ENCODE assay signal across 9 mouse cellular contexts in the genomic region with DNA sequence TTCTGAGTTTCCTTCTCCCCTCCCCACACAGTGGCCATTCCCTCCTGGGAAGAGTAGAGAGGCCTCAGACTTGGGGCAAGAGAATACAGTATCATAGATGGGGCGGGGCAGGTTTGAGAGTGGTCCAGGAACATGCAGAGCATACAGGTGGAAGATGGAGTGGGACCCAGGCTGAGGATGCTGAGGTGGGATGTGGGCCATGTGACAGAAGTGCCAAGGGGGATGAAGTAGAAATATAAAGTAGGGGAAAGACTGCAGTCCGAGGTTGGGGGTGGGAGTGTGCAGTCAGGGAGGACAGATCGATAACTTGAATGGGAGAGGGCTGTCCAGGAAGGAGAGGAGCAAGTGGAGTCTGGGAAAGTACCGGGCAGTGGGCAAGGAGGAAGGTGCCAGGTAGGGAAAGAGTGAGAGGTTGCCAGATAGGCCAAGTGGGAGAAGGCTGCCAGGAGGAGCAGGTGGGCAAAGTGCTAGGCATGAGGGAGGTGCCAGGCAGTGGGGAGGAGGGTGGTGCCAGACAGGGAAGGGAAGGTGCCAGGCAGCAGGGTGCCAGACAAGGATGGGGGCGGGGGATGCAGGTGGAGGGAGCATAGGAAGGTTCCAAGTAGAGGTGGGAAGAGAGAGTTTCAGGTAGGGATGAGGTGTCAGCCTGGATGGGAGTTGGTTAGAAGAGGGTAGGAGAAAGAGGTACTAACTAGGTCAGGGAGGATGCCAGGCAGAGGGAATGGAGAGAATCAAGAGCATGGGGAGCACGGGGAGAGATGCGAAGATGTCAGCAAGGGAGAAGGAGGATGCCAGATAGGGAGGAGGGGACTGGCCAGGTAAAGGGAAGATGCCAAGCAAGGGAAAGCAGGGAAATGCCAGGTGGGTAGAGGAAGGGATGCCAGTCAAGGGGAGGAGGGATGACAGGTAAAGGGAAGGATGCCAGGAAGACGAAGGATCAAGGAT. TPM values are rescaled to one million over a fixed set of nuclear protein-coding genes. Genes with fewer than 3 reads are reported as not detected.
DNase-seq lines count a peak whose midpoint lies in the region; ATAC-seq lines count a peak whose summit lies in the region.
"Had no signal": no experiment of that assay in that cellular context is flagged by ENCODE, and none has a peak within 500 bp of the region (broad histone marks: within the 10 kb centered on the region; RNA-seq: fewer than 3 reads in every experiment).

No protein-coding gene starts in this region.

- DNase-seq in left cerebral cortex, postnatal 4 days = peak; percentile 38
- DNase-seq in left cerebral cortex, postnatal 14 days (ENCODE audit: low spot score in 2 of 2) = no peak
- DNase-seq in cerebellum, postnatal 25 days = peak; percentile 95 to 96
- DNase-seq in spleen, postnatal 4 days (ENCODE audit: low spot score in 2 of 2) = no peak
- no peak for DNase-seq in urinary bladder, postnatal 36 days (ENCODE audit: low spot score in 2 of 2)
- DNase-seq in thymus, postnatal 36 days = no peak
- DNase-seq: liver, embryonic 13.5 days had no signal

- peak overlapping the region; percentile 67 for H3K4me2 ChIP-seq in hindbrain, embryonic 13.5 days
- peak overlapping the region; percentile 71 for H3K4me2 ChIP-seq in neural tube, embryonic 13.5 days

- intact Hi-C loops in left cerebral cortex, postnatal 4 days (cut with DNase I) = no loop called here
- intact Hi-C loops in left cerebral cortex, postnatal 14 days (cut with DNase I) = no loop called here

- H3K27me3 ChIP-seq in hindbrain, embryonic 13.5 days = peaks cover 28% of the 10 kb centered on the region
- H3K27me3 ChIP-seq in neural tube, embryonic 13.5 days = peaks cover 19% of the 10 kb centered on the region

- peak; percentile 3; the same call in 1 of the 2 replicates for ATAC-seq in hindbrain, embryonic 13.5 days (ENCODE audit: low FRiP score)
- ATAC-seq in neural tube, embryonic 13.5 days (ENCODE audit: low read depth) = peak; percentile 0; the same call in 1 of the 2 replicates

- H3K9me3 ChIP-seq in hindbrain, embryonic 13.5 days = no peaks in the 10 kb centered on the region
- no peaks in the 10 kb centered on the region for H3K9me3 ChIP-seq in neural tube, embryonic 13.5 days
- H3K9me3 ChIP-seq: liver, embryonic 13.5 days had no signal

- peak overlapping the region; percentile 60 for H3K4me3 ChIP-seq in hindbrain, embryonic 13.5 days
- peak overlapping the region; percentile 62 for H3K4me3 ChIP-seq in neural tube, embryonic 13.5 days

- WGBS in hindbrain, embryonic 13.5 days = 47% methylated on average over 8 of the region's 8 CpGs
- WGBS in neural tube, embryonic 13.5 days = 42% methylated on average over 8 of the region's 8 CpGs

- H3K9ac ChIP-seq in hindbrain, embryonic 13.5 days = peak overlapping the region; percentile 94
- peak overlapping the region; percentile 81 for H3K9ac ChIP-seq in neural tube, embryonic 13.5 days
- H3K9ac ChIP-seq: liver, embryonic 13.5 days had no signal

- H3K4me1 ChIP-seq in hindbrain, embryonic 13.5 days (replicated peaks) = peaks cover 40% of the 10 kb centered on the region
- H3K4me1 ChIP-seq in neural tube, embryonic 13.5 days (replicated peaks) = peaks cover 30% of the 10 kb centered on the region
- H3K4me1 ChIP-seq: liver, embryonic 13.5 days had no signal

- no peaks in the 10 kb centered on the region for H3K36me3 ChIP-seq in hindbrain, embryonic 13.5 days
- 0 out of 2 replicates have a peak, but pooled peaks cover 5% of the 10 kb centered on the region for H3K36me3 ChIP-seq in neural tube, embryonic 13.5 days
- H3K36me3 ChIP-seq: liver, embryonic 13.5 days had no signal

- H3K27ac ChIP-seq in hindbrain, embryonic 13.5 days = peak overlapping the region; percentile 55; the same call in 1 of the 2 replicates
- H3K27ac ChIP-seq in neural tube, embryonic 13.5 days (replicated peaks) = no peak overlapping the region; the same call in 1 of the 2 replicates
- H3K27ac ChIP-seq: liver, embryonic 13.5 days had no signal

RNA-seq across cellular contexts. Expression of gene Smarcd3, which starts 0.9 kb away (rescaled TPM):
- 100 to 1,000 TPM; 179 to 183 TPM for total RNA-seq in left cerebral cortex, postnatal 4 days (2021)
- total RNA-seq in left cerebral cortex, postnatal 14 days (2021) = 100 to 1,000 TPM; 102 to 110 TPM
- polyA plus RNA-seq in hindbrain, embryonic 13.5 days (2015; fragmentation: Nextera tagmentation; extraction: Ambion mirVana) = 86.2 and 87.6 TPM in 2 replicates
- polyA plus RNA-seq in neural tube, embryonic 13.5 days (2015; fragmentation: Nextera tagmentation; extraction: Ambion mirVana) = 91.1 and 99.2 TPM in 2 replicates

RNA-seq across cellular contexts. Expression of gene Chpf2, which starts 36.8 kb away (rescaled TPM):
- 10 to 100 TPM; 28.7 to 33.7 TPM for total RNA-seq in left cerebral cortex, postnatal 4 days (2021)
- 10 to 100 TPM; 65.1 to 73.8 TPM for total RNA-seq in left cerebral cortex, postnatal 14 days (2021)
- polyA plus RNA-seq in hindbrain, embryonic 13.5 days (2015; fragmentation: Nextera tagmentation; extraction: Ambion mirVana) = 17.4 and 19.9 TPM in 2 replicates
- 19.1 and 19.9 TPM in 2 replicates for polyA plus RNA-seq in neural tube, embryonic 13.5 days (2015; fragmentation: Nextera tagmentation; extraction: Ambion mirVana)

RNA-seq across cellular contexts. Expression of gene Abcf2, which starts 46.0 kb away (rescaled TPM):
- total RNA-seq in left cerebral cortex, postnatal 4 days (2021) = 10 to 100 TPM; 52.9 to 54.7 TPM
- total RNA-seq in left cerebral cortex, postnatal 14 days (2021) = 10 to 100 TPM; 62.0 to 64.8 TPM
- polyA plus RNA-seq in hindbrain, embryonic 13.5 days (2015; fragmentation: Nextera tagmentation; extraction: Ambion mirVana) = 91.6 and 92.3 TPM in 2 replicates
- 91.2 and 99.1 TPM in 2 replicates for polyA plus RNA-seq in neural tube, embryonic 13.5 days (2015; fragmentation: Nextera tagmentation; extraction: Ambion mirVana)

Comparison
In these comparisons a context has a peak if more than half of its experiments do, and no peak if none do; other contexts are left out.
1. DNase-seq: peak in left cerebral cortex, postnatal 4 days (single experiment) and cerebellum, postnatal 25 days (2 of 2); none in left cerebral cortex, postnatal 14 days (0 of 2), spleen, postnatal 4 days (0 of 2), urinary bladder, postnatal 36 days (0 of 2) and thymus, postnatal 36 days (0 of 2).